In genomic region chr7:45515436-45515835, GRCm38 (mm10) we compare ENCODE assay signal across 10 mouse cellular contexts. TPM values are rescaled to one million over a fixed set of nuclear protein-coding genes. Genes with fewer than 3 reads are reported as not detected.
DNase-seq lines count a peak whose midpoint lies in the region; ATAC-seq and TF ChIP-seq lines count a peak whose summit lies in the region.
"Had no signal": no experiment of that assay in that cellular context is flagged by ENCODE, and none has a peak within 500 bp of the region (broad histone marks: within the 10 kb centered on the region; RNA-seq: fewer than 3 reads in every experiment).

No protein-coding gene starts in this region.

- DNase-seq in forebrain, embryonic 10.5 days (ENCODE audit: extremely low spot score, low spot score), result no peak
- no peak for DNase-seq in midbrain, embryonic 14.5 days
- no peak for DNase-seq in hindbrain, postnatal 0 days (ENCODE audit: low spot score)
- no peak for DNase-seq in layer of hippocampus, adult 9-11 months
- DNase-seq in right cerebral cortex, postnatal 25 days, result no peak
- DNase-seq: kidney, adult 2 months; thymus, adult 18-20 months had no signal

- H3K4me1 ChIP-seq in forebrain, embryonic 10.5 days, result peaks cover 17% of the 10 kb centered on the region
- H3K4me1 ChIP-seq in forebrain, embryonic 16.5 days (replicated peaks; ENCODE audit: control insufficient read depth, insufficient read depth, low read length), result no peaks in the 10 kb centered on the region
- H3K4me1 ChIP-seq in midbrain, embryonic 12.5 days, result no peaks in the 10 kb centered on the region
- no peaks in the 10 kb centered on the region for H3K4me1 ChIP-seq in midbrain, embryonic 14.5 days (ENCODE audit: control insufficient read depth, insufficient read depth, low read length)
- H3K4me1 ChIP-seq in hindbrain, postnatal 0 days (ENCODE audit: insufficient read depth, low read length), result no peaks in the 10 kb centered on the region
- 0 out of 2 replicates have a peak, but pooled peaks cover 3% of the 10 kb centered on the region for H3K4me1 ChIP-seq in neural tube, embryonic 12.5 days

- no peaks in the 10 kb centered on the region for H3K36me3 ChIP-seq in forebrain, embryonic 10.5 days (replicated peaks)
- no peaks in the 10 kb centered on the region for H3K36me3 ChIP-seq in forebrain, embryonic 16.5 days (ENCODE audit: control insufficient read depth, insufficient read depth)
- no peaks in the 10 kb centered on the region for H3K36me3 ChIP-seq in midbrain, embryonic 12.5 days
- H3K36me3 ChIP-seq in midbrain, embryonic 14.5 days (ENCODE audit: control insufficient read depth, insufficient read depth, low read length), result no peaks in the 10 kb centered on the region
- H3K36me3 ChIP-seq in hindbrain, postnatal 0 days (ENCODE audit: insufficient read depth, low read length), result no peaks in the 10 kb centered on the region
- no peaks in the 10 kb centered on the region for H3K36me3 ChIP-seq in neural tube, embryonic 12.5 days

- no peak for TF ChIP-seq CTCF in hindbrain, postnatal 0 days (IDR thresholded peaks at IDR 0.05; ENCODE audit: low read depth)

- peak overlapping the region; percentile 16 for H3K4me3 ChIP-seq in forebrain, embryonic 10.5 days
- no peak overlapping the region for H3K4me3 ChIP-seq in forebrain, embryonic 16.5 days (replicated peaks; ENCODE audit: low read length)
- no peak overlapping the region for H3K4me3 ChIP-seq in midbrain, embryonic 12.5 days
- H3K4me3 ChIP-seq in midbrain, embryonic 14.5 days (replicated peaks; ENCODE audit: low read depth, low read length), result no peak overlapping the region
- H3K4me3 ChIP-seq in hindbrain, postnatal 0 days (ENCODE audit: low read length), result no peak overlapping the region
- no peak overlapping the region for H3K4me3 ChIP-seq in neural tube, embryonic 12.5 days

- no peak overlapping the region for H3K4me2 ChIP-seq in forebrain, embryonic 16.5 days (ENCODE audit: low read length)
- no peak overlapping the region for H3K4me2 ChIP-seq in midbrain, embryonic 12.5 days (replicated peaks)
- no peak overlapping the region for H3K4me2 ChIP-seq in midbrain, embryonic 14.5 days (ENCODE audit: low read length)
- no peak overlapping the region for H3K4me2 ChIP-seq in hindbrain, postnatal 0 days (ENCODE audit: low read depth, low read length)
- H3K4me2 ChIP-seq in neural tube, embryonic 12.5 days (replicated peaks), result 0 out of 2 replicates have a peak overlapping the region, but pooled peaks have one; percentile 3

- H3K9ac ChIP-seq in forebrain, embryonic 16.5 days (replicated peaks; ENCODE audit: low read depth, low read length), result no peak overlapping the region
- 0 out of 2 replicates have a peak overlapping the region, but pooled peaks have one; percentile 28 for H3K9ac ChIP-seq in midbrain, embryonic 12.5 days (replicated peaks)
- H3K9ac ChIP-seq in midbrain, embryonic 14.5 days (replicated peaks; ENCODE audit: low read length), result no peak overlapping the region
- H3K9ac ChIP-seq in hindbrain, postnatal 0 days (replicated peaks; ENCODE audit: low read length), result no peak overlapping the region
- no peak overlapping the region for H3K9ac ChIP-seq in neural tube, embryonic 12.5 days

- no peak for ATAC-seq in forebrain, embryonic 16.5 days
- ATAC-seq in midbrain, embryonic 12.5 days (ENCODE audit: low FRiP score, low read depth), result no peak
- no peak for ATAC-seq in midbrain, embryonic 14.5 days (ENCODE audit: low FRiP score, low TSS enrichment)
- peak; percentile 30; the same call in 1 of the 2 replicates for ATAC-seq in hindbrain, postnatal 0 days
- no peak for ATAC-seq in neural tube, embryonic 12.5 days (ENCODE audit: low FRiP score, low read depth)

- H3K9me3 ChIP-seq in forebrain, embryonic 10.5 days, result no peaks in the 10 kb centered on the region
- H3K9me3 ChIP-seq in forebrain, embryonic 16.5 days (ENCODE audit: control insufficient read depth, low read length), result no peaks in the 10 kb centered on the region
- no peaks in the 10 kb centered on the region for H3K9me3 ChIP-seq in midbrain, embryonic 12.5 days
- no peaks in the 10 kb centered on the region for H3K9me3 ChIP-seq in midbrain, embryonic 14.5 days (ENCODE audit: control insufficient read depth, low read length)
- no peaks in the 10 kb centered on the region for H3K9me3 ChIP-seq in hindbrain, postnatal 0 days (ENCODE audit: low read length)
- H3K9me3 ChIP-seq in neural tube, embryonic 12.5 days, result no peaks in the 10 kb centered on the region

- peak overlapping the region; percentile 65; the same call in 1 of the 2 replicates for H3K27ac ChIP-seq in forebrain, embryonic 10.5 days
- H3K27ac ChIP-seq in forebrain, embryonic 16.5 days (ENCODE audit: low read length), result no peak overlapping the region
- no peak overlapping the region for H3K27ac ChIP-seq in midbrain, embryonic 12.5 days (replicated peaks)
- no peak overlapping the region for H3K27ac ChIP-seq in midbrain, embryonic 14.5 days (replicated peaks; ENCODE audit: low read depth, low read length)
- H3K27ac ChIP-seq in hindbrain, postnatal 0 days, result no peak overlapping the region
- H3K27ac ChIP-seq in neural tube, embryonic 12.5 days, result no peak overlapping the region

- H3K27me3 ChIP-seq in forebrain, embryonic 10.5 days (ENCODE audit: poor library complexity, severe bottlenecking), result no peaks in the 10 kb centered on the region
- H3K27me3 ChIP-seq in forebrain, embryonic 16.5 days (replicated peaks; ENCODE audit: control insufficient read depth, insufficient read depth, low read length), result no peaks in the 10 kb centered on the region
- H3K27me3 ChIP-seq in midbrain, embryonic 12.5 days, result no peaks in the 10 kb centered on the region
- H3K27me3 ChIP-seq in midbrain, embryonic 14.5 days (ENCODE audit: control insufficient read depth, insufficient read depth, low read length), result no peaks in the 10 kb centered on the region
- H3K27me3 ChIP-seq in hindbrain, postnatal 0 days (ENCODE audit: insufficient read depth, low read length), result no peaks in the 10 kb centered on the region
- no peaks in the 10 kb centered on the region for H3K27me3 ChIP-seq in neural tube, embryonic 12.5 days (replicated peaks)

- 24% methylated on average over 16 of the region's 16 CpGs for WGBS in forebrain, embryonic 10.5 days
- WGBS in forebrain, embryonic 16.5 days, result 22% methylated on average over 16 of the region's 16 CpGs
- WGBS in midbrain, embryonic 12.5 days, result 28% methylated on average over 16 of the region's 16 CpGs
- WGBS in midbrain, embryonic 14.5 days, result 27% methylated on average over 16 of the region's 16 CpGs
- 28% methylated on average over 16 of the region's 16 CpGs for WGBS in hindbrain, postnatal 0 days
- WGBS in neural tube, embryonic 12.5 days, result 31% methylated on average over 16 of the region's 16 CpGs

RNA-seq across cellular contexts. Expression of gene Nucb1, which starts 5.2 kb away (rescaled TPM):
- 99.3 and 106 TPM in 2 replicates for polyA plus RNA-seq in forebrain, embryonic 10.5 days (2016; fragmentation: Nextera tagmentation; extraction: Ambion mirVana)
- polyA plus RNA-seq in forebrain, embryonic 16.5 days (2015; fragmentation: Nextera tagmentation; extraction: Ambion mirVana), result 106 and 107 TPM in 2 replicates
- polyA plus RNA-seq in midbrain, embryonic 12.5 days (2016; fragmentation: Nextera tagmentation; extraction: Ambion mirVana), result 102 and 106 TPM in 2 replicates
- polyA plus RNA-seq in midbrain, embryonic 14.5 days (2014; fragmentation: Nextera tagmentation; extraction: Ambion mirVana), result 86.5 and 89.5 TPM in 2 replicates
- 91.6 and 93.7 TPM in 2 replicates for total RNA-seq in hindbrain, postnatal 0 days (2014; rRNA removed)
- polyA plus RNA-seq in hindbrain, postnatal 0 days (2015; fragmentation: Nextera tagmentation; extraction: Ambion mirVana), result 133 and 144 TPM in 2 replicates
- 118 and 119 TPM in 2 replicates for polyA plus RNA-seq in neural tube, embryonic 12.5 days (2016; fragmentation: Nextera tagmentation; extraction: Ambion mirVana)

RNA-seq across cellular contexts. Expression of gene Ppp1r15a, which starts 10.6 kb away (rescaled TPM):
- 16.4 and 17.7 TPM in 2 replicates for polyA plus RNA-seq in forebrain, embryonic 10.5 days (2016; fragmentation: Nextera tagmentation; extraction: Ambion mirVana)
- 14.4 and 16.4 TPM in 2 replicates for polyA plus RNA-seq in forebrain, embryonic 16.5 days (2015; fragmentation: Nextera tagmentation; extraction: Ambion mirVana)
- polyA plus RNA-seq in midbrain, embryonic 12.5 days (2016; fragmentation: Nextera tagmentation; extraction: Ambion mirVana), result 15.4 and 18.5 TPM in 2 replicates
- polyA plus RNA-seq in midbrain, embryonic 14.5 days (2014; fragmentation: Nextera tagmentation; extraction: Ambion mirVana), result 9.5 and 10.2 TPM in 2 replicates
- 19.2 and 19.8 TPM in 2 replicates for total RNA-seq in hindbrain, postnatal 0 days (2014; rRNA removed)
- 21.6 and 25.4 TPM in 2 replicates for polyA plus RNA-seq in hindbrain, postnatal 0 days (2015; fragmentation: Nextera tagmentation; extraction: Ambion mirVana)
- polyA plus RNA-seq in neural tube, embryonic 12.5 days (2016; fragmentation: Nextera tagmentation; extraction: Ambion mirVana), result 19.4 and 20.1 TPM in 2 replicates

RNA-seq across cellular contexts. Expression of gene Plekha4, which starts 10.7 kb away (rescaled TPM):
- polyA plus RNA-seq in forebrain, embryonic 10.5 days (2016; fragmentation: Nextera tagmentation; extraction: Ambion mirVana), result 1.1 and 1.2 TPM in 2 replicates
- 0.57 and 0.81 TPM in 2 replicates for polyA plus RNA-seq in forebrain, embryonic 16.5 days (2015; fragmentation: Nextera tagmentation; extraction: Ambion mirVana)
- 0.70 and 0.96 TPM in 2 replicates for polyA plus RNA-seq in midbrain, embryonic 12.5 days (2016; fragmentation: Nextera tagmentation; extraction: Ambion mirVana)
- polyA plus RNA-seq in midbrain, embryonic 14.5 days (2014; fragmentation: Nextera tagmentation; extraction: Ambion mirVana), result 0.53 and 0.77 TPM in 2 replicates
- 2.4 and 2.8 TPM in 2 replicates for total RNA-seq in hindbrain, postnatal 0 days (2014; rRNA removed)
- polyA plus RNA-seq in hindbrain, postnatal 0 days (2015; fragmentation: Nextera tagmentation; extraction: Ambion mirVana), result 2.1 and 2.2 TPM in 2 replicates
- 3.2 and 3.5 TPM in 2 replicates for polyA plus RNA-seq in neural tube, embryonic 12.5 days (2016; fragmentation: Nextera tagmentation; extraction: Ambion mirVana)

RNA-seq across cellular contexts. Expression of gene Dhdh, which starts 26.8 kb away (rescaled TPM):
- polyA plus RNA-seq in forebrain, embryonic 10.5 days (2016; fragmentation: Nextera tagmentation; extraction: Ambion mirVana), result 6.4 and 7.2 TPM in 2 replicates
- 2.2 and 3.0 TPM in 2 replicates for polyA plus RNA-seq in forebrain, embryonic 16.5 days (2015; fragmentation: Nextera tagmentation; extraction: Ambion mirVana)
- 3.2 and 3.6 TPM in 2 replicates for polyA plus RNA-seq in midbrain, embryonic 12.5 days (2016; fragmentation: Nextera tagmentation; extraction: Ambion mirVana)
- polyA plus RNA-seq in midbrain, embryonic 14.5 days (2014; fragmentation: Nextera tagmentation; extraction: Ambion mirVana), result 3.1 and 3.2 TPM in 2 replicates
- total RNA-seq in hindbrain, postnatal 0 days (2014; rRNA removed), result 4.3 and 4.7 TPM in 2 replicates
- polyA plus RNA-seq in hindbrain, postnatal 0 days (2015; fragmentation: Nextera tagmentation; extraction: Ambion mirVana), result 5.9 and 6.2 TPM in 2 replicates
- polyA plus RNA-seq in neural tube, embryonic 12.5 days (2016; fragmentation: Nextera tagmentation; extraction: Ambion mirVana), result 2.3 and 2.8 TPM in 2 replicates

RNA-seq across cellular contexts. Expression of gene Gm45808, which starts 28.8 kb away (rescaled TPM):
- not detected in 2 replicates for polyA plus RNA-seq in forebrain, embryonic 10.5 days (2016; fragmentation: Nextera tagmentation; extraction: Ambion mirVana)
- polyA plus RNA-seq in forebrain, embryonic 16.5 days (2015; fragmentation: Nextera tagmentation; extraction: Ambion mirVana), result not detected in 2 replicates
- not detected in 2 replicates for polyA plus RNA-seq in midbrain, embryonic 12.5 days (2016; fragmentation: Nextera tagmentation; extraction: Ambion mirVana)
- not detected in 2 replicates for polyA plus RNA-seq in midbrain, embryonic 14.5 days (2014; fragmentation: Nextera tagmentation; extraction: Ambion mirVana)
- not detected in 2 replicates for total RNA-seq in hindbrain, postnatal 0 days (2014; rRNA removed)
- not detected in 2 replicates for polyA plus RNA-seq in hindbrain, postnatal 0 days (2015; fragmentation: Nextera tagmentation; extraction: Ambion mirVana)
- polyA plus RNA-seq in neural tube, embryonic 12.5 days (2016; fragmentation: Nextera tagmentation; extraction: Ambion mirVana), result not detected in 2 replicates
